Mouse (Mus musculus) CH12.LX (cell line): ENCODE results near the gene Mstn.

Source experiments
- BHLHE40 ChIP-seq: IDR thresholded peaks from 2 replicates; pipeline ENCODE4 v1.6.1; 2011; ENCODE audit warnings: mild to moderate bottlenecking, low read depth, low read length, improper control_type of control experiment
- CTCF ChIP-seq, 2 experiments: IDR thresholded peaks in 1 of 2; conservative IDR thresholded peaks in 1 of 2; 2 replicates each; pipeline ENCODE4 v1.5.1; 2011 to 2012; ENCODE audit warnings: low read depth in 2 of 2, low read length in 2 of 2, improper control_type of control experiment in 1 of 2, inconsistent platforms in 1 of 2, mild to moderate bottlenecking in 1 of 2, moderate library complexity in 1 of 2
- EP300 ChIP-seq: IDR thresholded peaks from 2 replicates; pipeline ENCODE4 v1.6.1; 2011; ENCODE audit warnings: low read length, improper control_type of control experiment
- MXI1 ChIP-seq: IDR thresholded peaks from 2 replicates; pipeline ENCODE4 v1.6.1; 2011; ENCODE audit warnings: mild to moderate bottlenecking, low read depth, low read length, improper control_type of control experiment
- POLR2A ChIP-seq: IDR thresholded peaks from 2 replicates; pipeline ENCODE4 v1.6.1; 2011; ENCODE audit warnings: low read depth, mild to moderate bottlenecking, improper control_type of control experiment, low read length
- RCOR1 ChIP-seq: conservative IDR thresholded peaks from 2 replicates; pipeline ENCODE4 v1.6.1; 2012; ENCODE audit warnings: low read depth, mild to moderate bottlenecking, inconsistent platforms, low read length, improper control_type of control experiment
- SIN3A ChIP-seq: IDR thresholded peaks from 2 replicates; pipeline ENCODE4 v1.6.1; 2012; ENCODE audit warnings: low read length, improper control_type of control experiment, inconsistent platforms
- SMC3 ChIP-seq: IDR thresholded peaks from 2 replicates; pipeline ENCODE4 v1.6.1; 2011; ENCODE audit warnings: low read depth, low read length, improper control_type of control experiment
- USF1 ChIP-seq: IDR thresholded peaks from 2 replicates; pipeline ENCODE4 v1.6.1; 2014; ENCODE audit warnings: low read depth, mild to moderate bottlenecking, inconsistent platforms, low read length, improper control_type of control experiment
- USF2 ChIP-seq: conservative IDR thresholded peaks from 2 replicates; pipeline ENCODE4 v1.6.1; 2011; ENCODE audit warnings: low read depth, low read length, improper control_type of control experiment
- ZC3H11A ChIP-seq: IDR thresholded peaks from 2 replicates; pipeline ENCODE4 v1.6.1; 2012; ENCODE audit warnings: low read depth, mild to moderate bottlenecking, inconsistent platforms, low read length, improper control_type of control experiment
- ZKSCAN1 ChIP-seq: IDR thresholded peaks from 2 replicates; pipeline ENCODE4 v1.6.1; 2012; ENCODE audit warnings: low read depth, inconsistent platforms, low read length, improper control_type of control experiment, borderline replicate concordance
- ZMIZ1 ChIP-seq: IDR thresholded peaks from 2 replicates; pipeline ENCODE4 v1.6.1; 2012; ENCODE audit warnings: low read depth, mild to moderate bottlenecking, inconsistent platforms, low read length, improper control_type of control experiment

DNA sequence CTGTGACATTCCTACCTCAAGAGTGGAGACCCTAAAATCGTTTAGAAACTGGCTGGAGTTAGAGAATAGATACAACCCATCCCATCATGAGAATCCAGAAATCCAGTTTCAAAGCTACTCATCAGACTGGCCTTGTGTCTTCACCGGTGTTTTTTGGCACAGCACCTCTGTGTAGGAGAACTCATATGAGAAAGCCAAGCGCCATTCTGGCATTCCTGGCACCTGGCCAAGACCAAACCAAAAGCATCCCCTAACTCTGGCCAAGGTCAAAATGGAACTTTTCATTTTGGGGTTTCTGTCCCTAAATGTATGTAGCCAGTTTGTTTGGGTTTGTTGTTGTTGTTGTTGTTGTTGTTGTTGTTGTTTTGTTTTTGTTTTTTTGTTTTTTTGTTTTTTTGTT, 15.2 kb downstream of the Mstn start:
- no peak for TF ChIP-seq CTCF (conservative IDR thresholded peaks at IDR 0.05 in 1 of 2, IDR thresholded peaks at IDR 0.05 in 1 of 2; ENCODE audit: low read depth in 2 of 2, low read length in 2 of 2)
- TF ChIP-seq RCOR1: no peak
- TF ChIP-seq EP300: no peak
- no peak for TF ChIP-seq POLR2A
- TF ChIP-seq SIN3A: no peak
- no peak for TF ChIP-seq SMC3
- TF ChIP-seq USF1: no peak
- no peak for TF ChIP-seq USF2
- no peak for TF ChIP-seq MXI1
- TF ChIP-seq ZMIZ1: no peak
- no peak for TF ChIP-seq ZC3H11A
- TF ChIP-seq BHLHE40: no peak
- TF ChIP-seq ZKSCAN1: no peak
